Mouse (Mus musculus): ENCODE data around the gene Col23a1. TPM values are rescaled to one million over a fixed set of nuclear protein-coding genes. Genes with fewer than 3 reads are reported as not detected.

Col23a1 gene
- polyA plus RNA-seq, 1 experiment, result 5.3 TPM

- H3K27me3 ChIP-seq (ENCODE audit: control insufficient read depth, insufficient read depth, low read length), result no peaks in the 10 kb centered on the region
- H3K4me3 ChIP-seq (replicated peaks; ENCODE audit: insufficient read depth, low read depth, low read length), result no peak overlapping the region
- 93% methylated on average over 3 of the region's 3 CpGs for WGBS
- no peak for DNase-seq
- no peaks in the 10 kb centered on the region for H3K4me1 ChIP-seq (ENCODE audit: control insufficient read depth, insufficient read depth, low read length)
- TF ChIP-seq POLR2A (IDR thresholded peaks at IDR 0.05; ENCODE audit: borderline replicate concordance, insufficient read depth, low read length) (no peak), CTCF (IDR thresholded peaks at IDR 0.05; ENCODE audit: borderline replicate concordance, insufficient read depth, low read depth, low read length) (no peak)
- no peak overlapping the region for H3K27ac ChIP-seq (ENCODE audit: insufficient read depth, low read length)
Observed at GRCm38 (mm10) chr11:51426155-51426554, 136.4 kb downstream of the Col23a1 start.

- no peak overlapping the region for H3K27ac ChIP-seq (ENCODE audit: insufficient read depth, low read length)
- no peaks in the 10 kb centered on the region for H3K27me3 ChIP-seq (ENCODE audit: control insufficient read depth, insufficient read depth, low read length)
- no peak overlapping the region for H3K4me3 ChIP-seq (replicated peaks; ENCODE audit: insufficient read depth, low read depth, low read length)
- no peak for DNase-seq
- WGBS, result 18% methylated on average over 16 of the region's 16 CpGs
- H3K4me1 ChIP-seq (ENCODE audit: control insufficient read depth, insufficient read depth, low read length), result no peaks in the 10 kb centered on the region
- TF ChIP-seq CTCF (IDR thresholded peaks at IDR 0.05; ENCODE audit: borderline replicate concordance, insufficient read depth, low read depth, low read length) (no peak), POLR2A (IDR thresholded peaks at IDR 0.05; ENCODE audit: borderline replicate concordance, insufficient read depth, low read length) (no peak)
Observed at GRCm38 (mm10) chr11:51429428-51430179, 139.9 kb downstream of the Col23a1 start.

- H3K4me3 ChIP-seq (replicated peaks; ENCODE audit: insufficient read depth, low read depth, low read length), result no peak overlapping the region
- no peaks in the 10 kb centered on the region for H3K4me1 ChIP-seq (ENCODE audit: control insufficient read depth, insufficient read depth, low read length)
- TF ChIP-seq POLR2A (IDR thresholded peaks at IDR 0.05; ENCODE audit: borderline replicate concordance, insufficient read depth, low read length) (no peak), CTCF (IDR thresholded peaks at IDR 0.05; ENCODE audit: borderline replicate concordance, insufficient read depth, low read depth, low read length) (no peak)
- WGBS, result 67% methylated on average over 8 of the region's 8 CpGs
- DNase-seq, result no peak
- no peaks in the 10 kb centered on the region for H3K27me3 ChIP-seq (ENCODE audit: control insufficient read depth, insufficient read depth, low read length)
- H3K27ac ChIP-seq (ENCODE audit: insufficient read depth, low read length), result no peak overlapping the region
Observed at GRCm38 (mm10) chr11:51430180-51430578, 140.5 kb downstream of the Col23a1 start.

- TF ChIP-seq POLR2A (IDR thresholded peaks at IDR 0.05; ENCODE audit: borderline replicate concordance, insufficient read depth, low read length) (no peak), CTCF (IDR thresholded peaks at IDR 0.05; ENCODE audit: borderline replicate concordance, insufficient read depth, low read depth, low read length) (no peak)
- no peak for DNase-seq
- WGBS, result 76% methylated on average over 3 of the region's 3 CpGs
- Histone ChIP-seq H3K27me3 (ENCODE audit: control insufficient read depth, insufficient read depth, low read length) (no peaks in the 10 kb centered on the region), H3K27ac (ENCODE audit: insufficient read depth, low read length) (no peak overlapping the region), H3K4me3 (replicated peaks; ENCODE audit: insufficient read depth, low read depth, low read length) (no peak overlapping the region), H3K4me1 (ENCODE audit: control insufficient read depth, insufficient read depth, low read length) (no peaks in the 10 kb centered on the region)
Observed at GRCm38 (mm10) chr11:51431287-51431686, 141.6 kb downstream of the Col23a1 start.

- Histone ChIP-seq H3K4me1 (ENCODE audit: control insufficient read depth, insufficient read depth, low read length) (no peaks in the 10 kb centered on the region), H3K4me3 (replicated peaks; ENCODE audit: insufficient read depth, low read depth, low read length) (no peak overlapping the region), H3K27ac (ENCODE audit: insufficient read depth, low read length) (no peak overlapping the region), H3K27me3 (ENCODE audit: control insufficient read depth, insufficient read depth, low read length) (no peaks in the 10 kb centered on the region)
- DNase-seq, result no peak
- no peak for TF ChIP-seq POLR2A (IDR thresholded peaks at IDR 0.05; ENCODE audit: borderline replicate concordance, insufficient read depth, low read length)
- TF ChIP-seq CTCF (IDR thresholded peaks at IDR 0.05; ENCODE audit: borderline replicate concordance, insufficient read depth, low read depth, low read length), result no peak
- 46% methylated on average over 8 of the region's 8 CpGs for WGBS
Observed at GRCm38 (mm10) chr11:51431968-51432367, 142.2 kb downstream of the Col23a1 start.

GRCm38 (mm10) chr11:51442006-51442405, 152.3 kb downstream of the Col23a1 start:
- no peak overlapping the region for H3K27ac ChIP-seq (ENCODE audit: insufficient read depth, low read length)

GRCm38 (mm10) chr11:51442599-51442998, 152.9 kb downstream of the Col23a1 start:
- TF ChIP-seq CTCF (IDR thresholded peaks at IDR 0.05; ENCODE audit: borderline replicate concordance, insufficient read depth, low read depth, low read length), result no peak
- TF ChIP-seq POLR2A (IDR thresholded peaks at IDR 0.05; ENCODE audit: borderline replicate concordance, insufficient read depth, low read length), result no peak
- no peak overlapping the region for H3K4me3 ChIP-seq (replicated peaks; ENCODE audit: insufficient read depth, low read depth, low read length)
- H3K27ac ChIP-seq (ENCODE audit: insufficient read depth, low read length), result no peak overlapping the region
- no peaks in the 10 kb centered on the region for H3K4me1 ChIP-seq (ENCODE audit: control insufficient read depth, insufficient read depth, low read length)
- WGBS, result 46% methylated on average over 8 of the region's 8 CpGs
- no peaks in the 10 kb centered on the region for H3K27me3 ChIP-seq (ENCODE audit: control insufficient read depth, insufficient read depth, low read length)
- no peak for DNase-seq

More at GRCm38 (mm10) chr11:51442006-51442405, 152.3 kb downstream of the Col23a1 start:
- DNase-seq, result no peak
- Histone ChIP-seq H3K27me3 (ENCODE audit: control insufficient read depth, insufficient read depth, low read length) (no peaks in the 10 kb centered on the region), H3K4me1 (ENCODE audit: control insufficient read depth, insufficient read depth, low read length) (no peaks in the 10 kb centered on the region), H3K4me3 (replicated peaks; ENCODE audit: insufficient read depth, low read depth, low read length) (no peak overlapping the region)
- 91% methylated on average over 7 of the region's 7 CpGs for WGBS
- TF ChIP-seq CTCF (IDR thresholded peaks at IDR 0.05; ENCODE audit: borderline replicate concordance, insufficient read depth, low read depth, low read length), result no peak

GRCm38 (mm10) chr11:51443818-51444217, 154.1 kb downstream of the Col23a1 start:
- 45% methylated on average over 2 of the region's 2 CpGs for WGBS
- no peak for DNase-seq
- Histone ChIP-seq H3K4me1 (ENCODE audit: control insufficient read depth, insufficient read depth, low read length) (no peaks in the 10 kb centered on the region), H3K4me3 (replicated peaks; ENCODE audit: insufficient read depth, low read depth, low read length) (no peak overlapping the region), H3K27ac (ENCODE audit: insufficient read depth, low read length) (no peak overlapping the region), H3K27me3 (ENCODE audit: control insufficient read depth, insufficient read depth, low read length) (no peaks in the 10 kb centered on the region)
- TF ChIP-seq POLR2A (IDR thresholded peaks at IDR 0.05; ENCODE audit: borderline replicate concordance, insufficient read depth, low read length) (no peak), CTCF (IDR thresholded peaks at IDR 0.05; ENCODE audit: borderline replicate concordance, insufficient read depth, low read depth, low read length) (no peak)
